Mouse (Mus musculus): ENCODE measurements around the gene Dab1. TPM values are rescaled to one million over a fixed set of nuclear protein-coding genes. Genes with fewer than 3 reads are reported as not detected.

Dab1 gene
- total and polyA plus RNA-seq, 3 experiments: not detected

DNA sequence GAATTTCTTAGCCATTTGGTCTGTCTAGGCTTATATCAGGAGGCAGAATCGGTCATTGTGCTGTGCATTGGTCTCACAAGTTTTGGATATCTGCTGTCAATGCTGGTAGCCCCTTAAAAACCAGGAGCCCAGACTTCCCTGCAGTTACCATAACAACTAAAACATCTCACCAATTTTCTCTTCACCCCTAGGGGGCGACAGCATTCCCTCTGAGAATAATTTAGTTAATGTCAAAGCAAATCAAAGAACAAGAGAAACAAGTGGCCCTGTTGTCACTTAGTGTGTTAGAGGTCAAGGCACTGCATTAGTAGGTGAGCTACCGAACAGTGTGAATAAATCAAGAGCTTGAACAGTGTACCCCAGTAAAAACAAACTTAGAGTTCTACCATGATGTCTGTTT lies 1106.5 kb downstream of the Dab1 start:
- Histone ChIP-seq H3K4me1 (ENCODE audit: control insufficient read depth in 1 of 2, insufficient read depth in 2 of 2, low read length in 2 of 2) (no peaks in the 10 kb centered on the region), H3K79me2 (ENCODE audit: control insufficient read depth, insufficient read depth, low read length, poor library complexity) (no peaks in the 10 kb centered on the region), H3K4me3 (ENCODE audit: control insufficient read depth in 1 of 2, insufficient read depth in 1 of 2, low read depth in 2 of 2, low read length in 2 of 2) (no peak overlapping the region), H3K9me3 (replicated peaks; ENCODE audit: insufficient read depth, low read length) (no peaks in the 10 kb centered on the region), H3K36me3 (ENCODE audit: control insufficient read depth in 1 of 2, insufficient read depth in 2 of 2, low read length in 2 of 2) (no peaks in the 10 kb centered on the region), H3K27me3 (ENCODE audit: control insufficient read depth in 1 of 2, insufficient read depth in 2 of 2, low read length in 2 of 2) (no peaks in the 10 kb centered on the region; a peak in 1 of 4 replicates), H3K27ac (ENCODE audit: control insufficient read depth, low read depth, low read length) (no peak overlapping the region), H3K9ac (ENCODE audit: control insufficient read depth, low read depth, low read length, poor library complexity, severe bottlenecking) (no peak overlapping the region)
- DNase-seq (ENCODE audit: low read depth, low spot score): no peak
- TF ChIP-seq JUND (IDR thresholded peaks at IDR 0.05; ENCODE audit: low read depth, low read length) (no peak), CTCF (IDR thresholded peaks at IDR 0.05 in 2 of 3, conservative IDR thresholded peaks at IDR 0.05 in 1 of 3; ENCODE audit: control insufficient read depth in 1 of 3, insufficient read depth in 1 of 3, low read depth in 2 of 3, low read length in 3 of 3, poor library complexity in 1 of 3, severe bottlenecking in 1 of 3) (peak in 1 of 3 experiments; percentile 6; a peak in 1 of 6 replicates)

DNA sequence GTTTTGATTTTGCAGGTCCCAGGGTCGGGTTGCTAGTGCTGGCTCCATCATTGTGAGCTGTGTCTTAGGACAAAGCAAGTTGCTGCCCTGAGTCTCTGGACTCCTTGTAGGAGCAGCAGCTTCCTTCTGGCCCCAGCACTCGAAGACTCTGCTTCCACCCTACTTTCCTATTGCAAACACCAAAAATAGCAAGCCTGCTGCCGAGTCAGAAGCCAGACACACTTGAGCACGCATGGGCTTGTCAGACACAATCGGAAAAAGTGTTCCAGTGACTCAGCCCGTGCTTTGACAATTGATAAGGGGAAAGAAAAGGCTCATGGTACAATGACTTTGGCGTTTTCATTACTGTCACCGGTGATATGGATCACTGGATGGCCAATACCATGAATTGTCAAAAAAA lies 1110.0 kb downstream of the Dab1 start:
- no peak overlapping the region for H3K4me3 ChIP-seq (ENCODE audit: control insufficient read depth in 1 of 2, insufficient read depth in 1 of 2, low read depth in 2 of 2, low read length in 2 of 2)
- H3K79me2 ChIP-seq (ENCODE audit: control insufficient read depth, insufficient read depth, low read length, poor library complexity): no peaks in the 10 kb centered on the region
- H3K27ac ChIP-seq (ENCODE audit: control insufficient read depth, low read depth, low read length): no peak overlapping the region
- no peaks in the 10 kb centered on the region for H3K36me3 ChIP-seq (ENCODE audit: control insufficient read depth in 1 of 2, insufficient read depth in 2 of 2, low read length in 2 of 2)
- DNase-seq (ENCODE audit: low read depth, low spot score): no peak
- H3K9me3 ChIP-seq (replicated peaks; ENCODE audit: insufficient read depth, low read length): no peaks in the 10 kb centered on the region
- H3K27me3 ChIP-seq (ENCODE audit: control insufficient read depth in 1 of 2, insufficient read depth in 2 of 2, low read length in 2 of 2): no peaks in the 10 kb centered on the region; a peak in 1 of 4 replicates
- no peak overlapping the region for H3K9ac ChIP-seq (ENCODE audit: control insufficient read depth, low read depth, low read length, poor library complexity, severe bottlenecking)
- TF ChIP-seq POLR2A (IDR thresholded peaks at IDR 0.05; ENCODE audit: control insufficient read depth in 1 of 2, insufficient read depth in 1 of 2, low read depth in 1 of 2, low read length in 2 of 2, poor library complexity in 1 of 2) (no peak), POLR2AphosphoS5 (IDR thresholded peaks at IDR 0.05; ENCODE audit: borderline replicate concordance, low read depth, low read length) (no peak), UBTF (IDR thresholded peaks at IDR 0.05; ENCODE audit: borderline replicate concordance, insufficient read depth, low read depth, low read length) (no peak), RAD21 (IDR thresholded peaks at IDR 0.05; ENCODE audit: low read depth, low read length) (no peak), USF2 (IDR thresholded peaks at IDR 0.05; ENCODE audit: borderline replicate concordance in 1 of 2, insufficient read depth in 1 of 2, low read depth in 1 of 2, low read length in 2 of 2) (no peak), RCOR1 (IDR thresholded peaks at IDR 0.05; ENCODE audit: low read depth, low read length) (no peak), MEF2A (IDR thresholded peaks at IDR 0.05; ENCODE audit: extremely low read depth, insufficient replicate concordance, low read depth, low read length, poor library complexity, severe bottlenecking) (no peak)
- no peaks in the 10 kb centered on the region for H3K4me1 ChIP-seq (ENCODE audit: control insufficient read depth in 1 of 2, insufficient read depth in 2 of 2, low read length in 2 of 2)

DNA sequence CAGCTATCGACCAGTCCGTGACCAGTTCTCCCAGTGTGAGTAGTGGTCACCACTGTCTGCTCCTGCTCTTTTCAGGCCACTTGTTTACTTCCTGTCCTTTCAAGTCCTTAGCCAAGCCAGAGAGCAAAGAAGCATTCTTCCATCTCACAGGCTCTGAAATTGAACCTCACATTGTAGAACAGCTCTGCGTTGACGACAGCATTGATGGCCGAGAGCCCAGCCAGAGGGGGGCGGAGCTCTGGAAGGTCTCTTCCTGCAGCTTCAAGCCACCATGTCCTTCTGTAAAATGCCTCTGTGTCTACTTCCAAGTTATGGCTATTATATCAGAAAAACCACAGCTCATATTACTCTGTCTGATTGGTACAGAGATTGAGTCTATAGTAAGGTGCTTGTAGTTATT lies 1127.3 kb downstream of the Dab1 start:
- Histone ChIP-seq H3K27ac (ENCODE audit: control insufficient read depth, low read depth, low read length) (no peak overlapping the region), H3K27me3 (ENCODE audit: control insufficient read depth in 1 of 2, insufficient read depth in 2 of 2, low read length in 2 of 2) (no peaks in the 10 kb centered on the region), H3K9me3 (replicated peaks; ENCODE audit: insufficient read depth, low read length) (no peaks in the 10 kb centered on the region), H3K4me3 (ENCODE audit: control insufficient read depth in 1 of 2, insufficient read depth in 1 of 2, low read depth in 2 of 2, low read length in 2 of 2) (no peak overlapping the region), H3K79me2 (ENCODE audit: control insufficient read depth, insufficient read depth, low read length, poor library complexity) (no peaks in the 10 kb centered on the region), H3K4me1 (ENCODE audit: control insufficient read depth in 1 of 2, insufficient read depth in 2 of 2, low read length in 2 of 2) (no peaks in the 10 kb centered on the region), H3K36me3 (ENCODE audit: control insufficient read depth in 1 of 2, insufficient read depth in 2 of 2, low read length in 2 of 2) (no peaks in the 10 kb centered on the region), H3K9ac (ENCODE audit: control insufficient read depth, low read depth, low read length, poor library complexity, severe bottlenecking) (no peak overlapping the region)
- no peak for DNase-seq (ENCODE audit: low read depth, low spot score)
- TF ChIP-seq POLR2AphosphoS2 (IDR thresholded peaks at IDR 0.05; ENCODE audit: low read length) (no peak), ETS1 (IDR thresholded peaks at IDR 0.05; ENCODE audit: low read depth, low read length) (no peak), ZNF384 (IDR thresholded peaks at IDR 0.05; ENCODE audit: low read depth, low read length) (no peak), UBTF (IDR thresholded peaks at IDR 0.05; ENCODE audit: borderline replicate concordance, insufficient read depth, low read depth, low read length) (no peak), SIN3A (IDR thresholded peaks at IDR 0.05; ENCODE audit: low read length) (no peak), NRF1 (IDR thresholded peaks at IDR 0.05; ENCODE audit: insufficient read depth, low read depth, low read length, poor library complexity, severe bottlenecking) (no peak), ZMIZ1 (IDR thresholded peaks at IDR 0.05; ENCODE audit: low read depth, low read length) (no peak), NELFE (IDR thresholded peaks at IDR 0.05; ENCODE audit: low read depth, low read length) (no peak), CTCF (IDR thresholded peaks at IDR 0.05 in 2 of 3, conservative IDR thresholded peaks at IDR 0.05 in 1 of 3; ENCODE audit: control insufficient read depth in 1 of 3, insufficient read depth in 1 of 3, low read depth in 2 of 3, low read length in 3 of 3, poor library complexity in 1 of 3, severe bottlenecking in 1 of 3) (no peak), BHLHE40 (IDR thresholded peaks at IDR 0.05; ENCODE audit: borderline replicate concordance, low read depth, low read length) (no peak), ELF1 (IDR thresholded peaks at IDR 0.05; ENCODE audit: low read depth, low read length) (no peak), TAL1 (IDR thresholded peaks at IDR 0.05; ENCODE audit: low read length) (no peak), MAZ (IDR thresholded peaks at IDR 0.05; ENCODE audit: low read depth, low read length) (no peak), HCFC1 (IDR thresholded peaks at IDR 0.05; ENCODE audit: low read depth, low read length) (no peak), RCOR1 (IDR thresholded peaks at IDR 0.05; ENCODE audit: low read depth, low read length) (no peak), KAT2A (conservative IDR thresholded peaks at IDR 0.05; ENCODE audit: low read depth, low read length) (no peak)

Measured in MEL (cell line).